Mouse (Mus musculus) MEL-GATA-1-ER (cell line): ENCODE measurements around the gene Gpx5.

ENCODE experiments used
- DNase-seq: peaks from one replicate; pipeline ENCODE4 v3.0.0-alpha.2; 2012; ENCODE audit warnings: low read depth; ENCODE audit errors: extremely low read depth

Gene Gpx5

DNA sequence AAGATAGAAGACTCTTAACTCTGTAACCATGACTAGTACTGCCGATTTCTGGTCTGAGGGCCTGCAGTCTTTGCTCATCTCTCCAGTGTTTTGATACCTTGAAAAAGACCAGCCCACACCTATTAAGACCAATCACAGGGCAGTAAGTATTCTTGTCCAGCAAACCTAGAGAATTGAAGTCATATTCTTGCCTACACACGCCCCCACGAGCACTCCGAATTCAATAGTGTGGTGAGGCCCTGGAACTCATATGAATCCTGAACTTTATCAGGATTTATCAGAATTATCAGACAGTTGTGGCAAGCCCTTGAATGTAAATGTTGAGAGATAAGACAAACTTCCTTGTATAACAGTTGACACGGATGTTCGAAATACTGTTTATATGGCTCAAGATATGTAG, at the start of gene Gpx5:
Gene Gpx5 (minus strand): TSS at position 101 of the 400 bp plus-strand sequence.
- no peak for DNase-seq

DNA sequence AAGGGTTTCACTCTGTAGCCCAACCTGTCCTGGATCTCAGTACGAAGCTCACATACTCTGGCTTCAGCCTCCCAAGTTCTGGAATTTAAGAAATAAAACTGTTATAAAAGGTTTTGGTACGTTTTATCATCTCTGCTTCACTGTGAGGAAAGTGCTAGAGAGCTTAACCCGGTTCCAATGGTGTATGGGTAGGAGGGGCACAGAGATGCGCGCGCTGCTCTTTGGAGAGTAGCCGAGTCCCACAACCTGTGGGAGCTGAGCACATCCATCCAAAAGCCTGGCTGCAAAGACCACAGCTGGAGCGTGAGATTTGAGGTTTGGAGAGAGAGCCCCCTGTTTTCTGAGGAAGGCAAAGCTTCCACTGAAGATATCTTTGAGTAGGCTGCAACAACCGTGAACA, 34.9 kb upstream of the Gpx5 start:
- DNase-seq = no peak

DNA sequence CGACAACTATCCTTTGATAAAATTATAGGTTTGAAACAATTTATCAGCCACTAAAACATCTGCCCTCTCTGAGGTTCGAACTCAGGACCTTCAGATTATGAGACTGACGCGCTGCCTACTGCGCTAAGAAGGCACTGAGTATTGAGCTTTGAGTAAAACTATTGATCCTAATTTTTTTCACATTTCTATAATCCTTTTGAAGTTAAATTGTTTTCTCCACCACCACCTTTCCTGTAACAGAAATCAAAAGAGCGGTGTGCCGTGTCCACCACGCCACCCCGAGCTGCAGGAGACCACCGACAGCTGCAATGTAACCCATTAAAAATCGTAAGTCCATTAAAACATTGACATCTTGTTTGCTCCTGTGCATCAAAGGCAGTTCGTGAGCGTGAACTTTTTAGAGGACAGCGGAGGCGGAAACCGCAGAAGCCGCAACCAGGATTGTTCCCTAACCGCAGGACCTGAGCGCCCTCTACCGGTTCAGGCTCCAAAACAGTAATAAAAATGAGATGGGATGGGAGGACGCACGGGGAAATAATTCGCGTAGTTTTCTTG, 34.2 kb upstream of the Gpx5 start:
- DNase-seq = peak; percentile 53

DNA sequence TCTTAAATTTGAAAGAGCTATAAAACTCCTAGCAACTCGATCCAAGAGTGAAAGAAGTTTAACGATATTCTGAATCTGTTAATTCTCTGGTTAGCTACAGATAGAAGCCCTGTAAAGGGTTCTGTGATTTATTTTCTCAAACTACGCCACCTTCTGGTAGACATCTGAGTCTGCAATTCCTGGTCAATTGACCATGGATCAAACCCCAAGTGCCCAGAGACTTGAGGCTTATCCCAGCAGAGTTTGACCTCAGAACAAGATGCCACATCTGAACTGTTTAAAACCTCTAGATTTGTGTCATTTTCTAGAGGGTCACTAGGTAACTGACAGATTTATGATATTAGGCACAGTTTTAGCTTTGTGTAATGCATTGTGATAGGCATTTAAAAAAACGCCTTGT, 33.7 kb upstream of the Gpx5 start:
- DNase-seq = peak; percentile 34

DNA sequence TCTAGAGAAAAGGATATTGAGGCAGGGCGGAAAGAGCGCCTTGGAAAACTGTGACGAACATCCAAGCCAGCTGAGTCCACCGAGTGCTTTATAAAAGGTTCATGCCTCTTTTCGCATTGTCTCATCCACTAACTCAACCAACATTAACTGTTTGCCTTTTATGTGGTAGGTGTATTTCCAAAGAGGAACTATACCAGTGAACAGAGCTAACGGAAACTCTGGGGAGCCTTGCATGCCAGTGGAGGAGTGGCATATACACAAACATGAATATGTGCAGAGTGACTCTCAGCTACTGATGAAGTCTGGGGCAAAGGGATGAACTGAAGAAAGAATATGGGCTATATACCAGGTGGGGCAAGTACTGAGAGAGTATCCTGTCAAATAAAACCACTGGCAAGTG, 30.9 kb upstream of the Gpx5 start:
- DNase-seq = peak; percentile 28

DNA sequence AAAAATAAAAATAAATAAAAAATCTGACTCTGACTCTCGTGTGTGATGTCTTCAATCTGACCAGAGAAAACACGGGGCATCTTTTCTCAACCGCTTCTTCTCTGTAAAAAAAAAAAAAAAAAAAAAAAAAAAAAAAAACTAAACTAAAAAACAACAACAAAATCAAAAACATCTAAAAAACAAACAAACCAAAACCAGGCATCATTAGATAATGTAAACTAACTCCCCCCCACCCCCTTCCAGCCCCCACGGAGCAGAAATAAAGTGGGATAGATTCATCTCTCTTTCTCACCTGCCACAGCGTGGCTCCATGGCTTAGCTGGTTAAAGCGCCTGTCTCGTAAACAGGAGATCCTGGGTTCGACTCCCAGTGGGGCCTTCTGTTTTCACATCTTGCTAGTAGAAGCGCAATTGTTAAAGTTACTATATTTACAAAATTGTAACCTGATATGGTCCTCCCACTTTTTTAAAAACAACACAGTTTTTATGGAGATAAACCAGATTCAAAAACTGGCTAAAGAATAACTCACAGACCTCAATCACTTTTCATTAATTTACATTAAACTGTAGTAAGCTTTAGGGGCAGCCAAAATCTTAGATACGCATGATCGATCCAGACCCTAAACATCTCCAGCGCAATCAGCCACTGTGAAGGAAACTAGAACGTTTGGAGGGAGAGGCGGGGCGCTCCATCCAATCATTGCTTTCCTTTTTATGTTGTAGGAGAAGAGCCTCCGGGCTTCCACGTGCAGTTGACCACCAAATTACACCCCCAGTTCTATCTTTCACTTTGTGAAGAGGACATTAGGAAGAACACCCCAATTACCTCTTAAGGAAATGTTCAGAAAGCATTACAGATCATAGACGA, 30.2 kb upstream of the Gpx5 start:
- peak; percentile 62 for DNase-seq

DNA sequence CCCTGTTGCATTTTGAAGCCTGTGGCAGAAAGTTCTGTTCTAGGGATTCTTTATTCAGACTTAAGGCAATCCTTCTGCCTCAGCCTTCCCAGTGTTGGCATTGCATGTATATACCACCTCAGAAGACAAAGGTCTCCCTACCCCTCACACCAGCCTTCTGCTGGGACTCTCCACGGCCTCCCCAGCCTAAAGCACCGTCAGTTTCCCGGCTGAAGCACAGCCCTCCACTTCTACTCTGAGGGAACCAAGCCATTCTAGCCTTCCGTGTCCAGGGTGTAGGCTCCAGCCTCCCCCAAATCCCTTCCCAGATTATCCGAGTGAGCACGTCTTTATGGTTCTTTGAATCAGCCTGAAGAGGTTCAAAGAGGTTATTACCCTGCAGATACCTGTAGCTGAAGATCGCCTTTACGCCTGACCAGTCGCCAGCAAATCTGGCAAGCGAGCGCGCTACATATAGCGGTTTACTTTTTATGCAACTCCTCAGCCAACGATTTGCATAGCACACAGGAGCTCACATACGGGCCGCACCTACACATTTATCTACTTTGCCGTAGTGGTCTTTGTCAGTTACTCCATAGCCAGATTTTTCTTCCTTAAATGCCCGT, 29.5 kb upstream of the Gpx5 start:
- peak; percentile 18 for DNase-seq

DNA sequence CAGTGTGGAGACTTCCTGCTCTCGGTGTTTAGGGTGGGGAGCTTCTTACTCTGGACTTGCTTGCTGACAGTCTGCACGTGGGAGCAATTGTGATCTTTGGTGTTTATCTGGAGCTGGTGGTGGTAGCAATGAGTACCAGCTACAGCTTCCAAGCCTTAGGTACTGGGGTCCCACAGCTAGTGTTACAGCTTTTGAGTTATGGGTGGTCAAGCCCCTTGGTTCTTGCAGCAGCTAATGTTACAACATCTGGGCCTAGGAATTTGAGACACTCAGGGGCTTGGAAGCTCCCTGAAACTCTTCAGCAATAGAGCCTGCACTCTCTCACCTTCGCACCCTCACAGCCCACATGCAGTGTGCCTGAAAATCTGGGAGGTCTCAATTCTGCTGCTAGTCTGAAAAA, 27.7 kb upstream of the Gpx5 start:
- no peak for DNase-seq

DNA sequence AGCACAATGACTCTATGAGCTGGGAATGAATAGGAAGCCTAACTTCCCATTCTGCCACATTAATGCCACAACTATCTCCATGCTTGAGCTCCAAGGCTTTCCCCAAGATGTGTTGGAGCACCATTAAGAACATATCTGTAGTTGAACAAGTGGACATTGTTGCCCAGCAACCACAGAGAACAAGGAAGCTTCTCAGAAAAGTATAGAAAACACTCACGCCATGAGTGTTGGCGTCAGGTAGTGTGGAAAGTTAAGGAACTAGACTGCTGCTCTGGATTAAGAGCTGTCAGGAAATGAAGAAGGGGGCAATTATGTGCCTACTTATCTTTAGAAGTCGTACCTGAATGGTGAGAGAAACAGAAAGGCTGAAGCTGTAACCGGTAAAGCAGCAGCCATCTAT, 21.4 kb upstream of the Gpx5 start:
- DNase-seq = no peak

DNA sequence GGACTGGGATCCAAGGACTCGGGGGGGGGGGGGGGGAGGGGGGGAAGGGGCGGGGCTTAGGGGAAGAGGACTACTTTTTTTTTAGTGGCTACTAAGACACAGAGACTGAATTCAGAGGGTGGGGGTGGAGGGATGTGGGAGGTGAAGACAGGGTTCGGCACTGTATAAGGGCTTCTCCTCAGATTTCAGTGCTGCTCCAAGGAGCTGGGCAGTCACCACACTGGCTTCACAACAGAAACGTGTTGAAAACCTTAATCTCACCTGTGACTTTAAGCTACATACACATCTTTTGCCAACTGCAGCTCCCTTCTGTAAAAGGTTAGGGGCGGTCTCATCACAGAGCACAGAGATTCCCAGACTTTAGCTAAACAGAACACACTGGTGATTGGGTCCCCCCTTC, 20.3 kb upstream of the Gpx5 start:
- no peak for DNase-seq

DNA sequence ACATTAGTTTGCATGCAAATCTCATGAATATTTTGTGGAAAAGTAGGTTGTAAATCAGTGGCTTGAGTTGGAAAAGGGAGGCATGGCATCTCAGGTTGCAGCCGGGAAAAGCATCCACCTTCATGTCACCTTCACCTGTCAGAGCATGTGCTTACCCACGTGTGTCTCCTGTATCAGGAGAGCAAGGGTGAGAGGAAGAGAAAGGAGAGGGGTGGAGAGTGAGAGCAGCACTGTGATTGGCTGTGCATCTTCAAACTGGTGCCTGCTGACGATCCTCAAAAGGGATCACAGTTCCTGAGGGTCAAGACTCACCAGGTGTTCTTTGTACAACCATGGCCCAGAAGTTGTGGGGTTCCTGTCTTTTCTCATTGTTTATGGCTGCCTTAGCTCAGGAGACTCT, 19.4 kb upstream of the Gpx5 start, which contains the start of gene Gpx6:
Gene Gpx6 (plus strand): TSS at position 200 of the 400 bp plus-strand sequence.
- DNase-seq = no peak

DNA sequence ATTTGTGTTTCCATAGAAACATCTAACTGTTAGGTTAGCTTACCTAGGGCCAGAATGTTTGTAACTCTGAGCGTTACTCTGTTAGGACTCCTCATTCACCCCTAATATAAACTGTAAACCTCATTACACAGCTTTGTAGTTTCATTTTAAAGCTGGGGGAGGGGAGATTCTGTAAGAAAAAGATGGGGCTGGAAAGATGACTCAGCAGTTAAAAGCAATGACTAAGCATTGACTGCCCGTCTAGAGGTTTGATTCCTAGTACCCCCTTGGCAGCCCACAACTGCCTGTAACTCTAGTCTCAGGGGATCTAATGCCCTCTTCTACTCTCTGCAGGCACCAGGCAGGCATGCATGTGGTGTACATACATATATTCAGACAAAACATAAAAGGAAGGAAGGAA, 17.3 kb upstream of the Gpx5 start:
- peak; percentile 11 for DNase-seq

DNA sequence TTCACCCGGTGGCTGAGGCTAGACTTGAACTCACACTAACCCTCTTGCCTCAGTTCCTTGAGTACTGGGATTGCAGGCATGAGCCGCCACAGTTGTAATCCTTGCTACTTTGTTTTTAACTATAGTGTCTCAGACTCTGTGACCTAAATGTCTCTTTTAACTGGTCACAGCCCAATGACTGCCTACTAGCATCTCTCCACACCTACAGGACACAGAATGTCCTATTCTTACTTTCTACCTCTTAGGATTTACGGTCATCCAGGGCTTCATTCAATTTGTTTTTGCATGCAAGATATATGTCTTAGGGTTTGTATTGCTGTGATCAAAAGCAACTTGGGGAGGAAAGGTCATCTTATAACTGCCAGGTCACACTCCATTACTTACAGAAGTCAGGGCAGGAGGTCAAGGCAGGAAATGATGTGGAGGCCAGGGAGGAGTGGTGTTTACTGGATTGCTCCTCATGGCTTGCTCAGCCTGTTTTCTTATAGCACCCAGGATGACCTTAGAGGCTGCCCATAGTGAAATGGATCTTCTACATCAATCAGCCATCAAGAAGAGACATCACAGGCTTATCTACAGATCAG, 12.0 kb upstream of the Gpx5 start:
- DNase-seq = no peak

DNA sequence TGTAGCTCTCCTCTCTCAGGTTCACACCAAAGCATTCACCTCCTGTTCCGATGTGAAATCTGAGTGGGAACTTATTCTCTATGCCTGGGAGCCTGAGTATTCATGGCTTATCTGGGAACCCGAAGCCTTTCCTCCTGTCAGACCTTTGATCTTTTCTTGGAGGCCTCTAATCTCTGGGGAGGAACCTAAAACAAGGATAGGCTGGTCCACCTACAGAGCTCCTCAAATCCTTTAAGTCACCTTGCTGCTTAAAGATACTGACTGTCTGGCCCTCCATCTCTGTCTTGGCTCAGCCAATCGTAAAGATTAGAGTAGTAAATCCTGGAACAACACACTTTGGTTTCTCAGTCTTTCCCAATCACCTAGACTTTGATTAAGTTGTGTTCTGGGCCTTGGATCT, 6.0 kb upstream of the Gpx5 start:
- DNase-seq = no peak

DNA sequence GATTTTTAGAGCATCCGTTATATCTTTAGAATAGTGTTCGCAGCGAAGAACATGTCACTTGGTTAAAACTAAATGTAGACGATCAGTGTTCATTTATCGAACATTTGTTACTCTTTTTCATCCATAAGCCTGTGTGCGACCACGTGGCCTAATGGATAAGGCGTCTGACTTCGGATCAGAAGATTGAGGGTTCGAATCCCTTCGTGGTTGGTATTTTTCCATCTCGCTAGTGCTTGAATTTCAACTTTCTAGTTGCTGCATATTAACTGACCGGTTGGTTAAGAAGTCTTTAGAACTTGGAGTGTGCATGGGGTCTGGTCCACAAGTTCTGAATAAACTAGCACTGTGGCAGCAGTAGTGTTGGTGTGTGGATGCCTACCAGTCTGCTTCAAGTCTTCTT, 13.0 kb downstream of the Gpx5 start:
- DNase-seq = peak; percentile 89

DNA sequence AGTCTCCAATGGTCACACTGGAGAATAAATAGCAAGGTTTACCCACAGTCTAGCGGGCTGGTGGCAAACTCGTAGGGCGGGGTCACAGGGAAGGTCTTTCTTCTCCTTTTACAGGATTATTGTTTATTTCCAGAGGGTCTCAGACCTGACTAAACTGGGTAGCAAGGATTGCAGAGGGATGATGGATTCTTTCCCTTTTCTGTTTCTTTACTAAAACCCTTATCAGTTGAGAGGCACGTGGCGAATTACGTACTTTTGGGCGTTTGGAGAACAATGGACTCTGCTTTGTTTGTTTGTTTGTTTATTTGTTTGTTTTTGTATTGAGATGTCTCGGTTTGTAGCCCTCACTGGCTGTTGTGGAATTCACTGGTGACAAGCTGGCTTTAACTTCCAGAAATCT, 13.5 kb downstream of the Gpx5 start:
- no peak for DNase-seq

DNA sequence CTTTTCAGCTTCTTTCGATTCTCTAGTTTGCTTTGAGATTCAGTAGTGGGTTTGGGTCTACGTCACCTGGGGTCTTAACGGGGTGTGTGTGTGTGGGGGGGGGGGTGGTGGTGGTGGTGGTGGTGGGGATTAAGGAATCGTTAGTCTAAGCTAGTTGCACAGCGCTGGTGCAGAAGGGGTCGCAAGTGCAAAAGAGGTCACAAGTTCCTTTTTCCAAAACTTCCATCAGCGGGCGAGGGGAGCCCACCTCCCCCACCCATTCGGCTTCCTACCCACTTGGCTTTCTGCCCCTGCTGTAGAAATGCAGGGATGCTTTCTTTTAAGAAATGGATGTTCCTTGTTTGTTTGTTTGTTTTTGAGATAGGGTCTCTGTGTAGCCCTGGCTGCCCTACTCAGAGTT, 16.0 kb downstream of the Gpx5 start:
- DNase-seq = no peak

DNA sequence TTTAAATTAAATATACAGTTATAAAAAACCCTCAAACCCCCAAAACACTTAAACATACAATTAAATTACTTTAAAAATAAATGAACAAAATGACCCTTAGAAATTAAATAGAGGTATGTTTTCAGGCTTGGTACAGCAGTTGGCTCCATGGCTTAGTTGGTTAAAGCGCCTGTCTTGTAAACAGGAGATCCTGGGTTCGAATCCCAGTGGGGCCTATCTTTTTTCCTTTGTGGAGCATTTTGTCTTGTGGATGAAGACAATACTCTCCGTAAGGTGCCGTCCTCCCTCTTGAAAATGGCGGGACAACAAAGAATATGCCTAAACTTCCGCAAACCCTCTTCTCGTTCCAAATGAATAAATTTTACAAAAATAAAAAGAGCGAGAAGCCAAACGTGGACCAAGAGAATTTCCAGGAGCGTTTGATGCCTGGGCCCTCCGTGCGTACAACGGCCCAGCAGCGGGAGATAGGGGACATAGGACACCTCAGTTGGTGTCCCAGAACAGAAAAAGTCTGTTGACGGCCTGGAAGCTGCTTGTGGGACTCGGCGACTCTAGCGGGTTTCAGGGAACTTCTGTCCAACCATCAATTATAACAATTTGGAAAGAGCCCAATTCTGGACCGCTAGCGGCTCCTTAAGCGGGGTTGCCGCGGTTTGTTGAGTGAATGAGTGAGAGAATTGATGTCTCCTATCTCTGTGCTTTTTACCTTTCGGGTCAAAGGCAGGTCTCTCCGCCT, 16.5 kb downstream of the Gpx5 start:
- peak; percentile 84 for DNase-seq

DNA sequence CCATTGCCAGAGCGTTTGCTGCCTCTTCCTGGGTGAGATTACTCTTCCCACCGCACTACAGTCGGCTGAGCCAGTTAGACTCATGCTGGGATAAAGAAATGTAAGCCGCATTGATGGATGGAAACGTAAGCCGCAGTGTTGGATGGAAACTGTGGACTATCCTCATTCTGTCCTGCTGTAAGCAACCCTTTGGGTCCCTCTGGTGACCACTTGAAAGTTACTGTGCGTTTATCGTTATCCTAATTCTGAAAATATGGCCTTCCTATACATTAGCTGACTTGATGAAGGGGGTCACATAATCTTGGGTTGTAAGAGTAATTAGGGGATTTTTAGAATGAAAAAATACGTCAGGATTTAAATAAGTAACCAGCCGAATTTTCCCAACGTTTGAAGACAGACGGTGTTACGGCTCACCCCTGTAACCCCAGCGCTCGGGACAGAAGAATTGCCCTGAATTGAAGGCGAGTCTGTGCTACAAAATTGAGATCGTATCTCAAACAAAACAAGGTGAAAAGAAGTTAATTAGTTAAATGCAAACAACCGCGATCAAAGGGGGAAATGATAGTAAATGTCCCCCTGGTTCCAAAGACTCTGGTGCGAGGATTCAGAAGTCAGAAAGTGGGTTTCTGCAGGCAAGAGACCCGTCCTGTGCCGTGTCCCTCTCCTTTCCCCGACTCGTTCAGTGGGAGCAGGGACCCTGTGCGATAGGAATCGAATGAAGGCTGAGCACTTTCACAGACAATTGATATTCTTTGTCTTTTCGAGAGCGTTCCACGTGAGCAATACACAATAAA, 17.3 kb downstream of the Gpx5 start:
- no peak for DNase-seq

DNA sequence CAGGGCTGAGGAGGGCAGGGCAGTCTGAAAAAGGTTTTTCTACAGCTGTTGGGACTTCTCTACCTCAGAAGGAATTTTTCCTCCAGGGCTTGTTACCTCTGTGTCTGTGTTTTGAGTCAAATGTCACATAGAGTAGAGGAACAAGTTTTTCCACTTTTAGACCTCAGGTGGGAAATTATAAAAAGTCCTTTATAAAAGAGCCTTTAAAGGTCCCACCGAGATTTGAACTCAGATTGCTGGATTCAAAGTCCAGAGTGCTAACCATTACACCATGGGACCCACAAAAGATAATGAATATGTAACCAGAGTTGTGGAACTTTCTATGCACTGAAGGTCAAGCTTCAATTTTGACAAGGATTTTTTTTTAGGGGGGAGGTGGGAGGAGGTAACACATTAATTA, 24.3 kb downstream of the Gpx5 start:
- no peak for DNase-seq

DNA sequence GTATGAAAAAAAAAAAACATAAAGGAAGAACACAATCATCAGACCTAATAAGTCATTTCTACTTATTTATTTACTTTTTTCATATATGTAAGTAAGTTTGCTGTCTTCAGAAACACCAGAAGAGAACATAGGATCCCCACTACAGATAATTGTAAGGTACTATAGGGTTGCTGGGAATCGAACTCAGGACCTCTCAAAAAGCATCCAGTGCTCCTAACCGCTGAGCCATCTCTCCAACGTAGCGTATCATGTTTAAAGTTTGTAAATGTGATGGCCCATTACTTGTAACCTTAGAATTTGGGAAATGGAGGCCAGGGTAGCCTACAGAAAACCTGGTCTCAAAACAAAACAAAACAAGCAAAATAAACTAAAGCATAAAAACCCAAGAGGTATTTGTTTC, 25.0 kb downstream of the Gpx5 start:
- DNase-seq = no peak
